Comparison of ENCODE assay signal across 23 mouse cellular contexts in genomic region chr19:26778199-26778598, GRCm38 (mm10).
A peak's percentile ranks its signal among the peaks of the same experiment; 100 is the strongest.
DNase-seq lines count a peak whose midpoint lies in the region; ATAC-seq and TF ChIP-seq lines count a peak whose summit lies in the region.
"Had no signal": no experiment of that assay in that cellular context is flagged by ENCODE, and none has a peak within 500 bp of the region (broad histone marks: within the 10 kb centered on the region; RNA-seq: fewer than 3 reads in every experiment).

No protein-coding gene starts in this region.

- no peak for TF ChIP-seq EP300 in liver, postnatal 0 days (IDR thresholded peaks at IDR 0.05; ENCODE audit: low read depth)

- H3K27me3 ChIP-seq in heart, embryonic 10.5 days (ENCODE audit: insufficient read depth, poor library complexity, severe bottlenecking): no peaks in the 10 kb centered on the region
- H3K27me3 ChIP-seq in liver, postnatal 0 days (ENCODE audit: insufficient read depth, low read length): no peaks in the 10 kb centered on the region
- no peaks in the 10 kb centered on the region for H3K27me3 ChIP-seq in liver, embryonic 11.5 days (replicated peaks; ENCODE audit: control insufficient read depth, insufficient read depth, low read length)
- H3K27me3 ChIP-seq in intestine, postnatal 0 days (replicated peaks; ENCODE audit: control insufficient read depth, insufficient read depth, low read length): no peaks in the 10 kb centered on the region
- H3K27me3 ChIP-seq: CH12.LX; embryonic facial prominence, embryonic 12.5 days; forebrain, embryonic 13.5 days; Patski had no signal

- 0 out of 2 replicates have a peak, but pooled peaks have one; percentile 13 for ATAC-seq in liver, postnatal 0 days
- no peak for ATAC-seq in liver, embryonic 11.5 days (replicated peaks; ENCODE audit: low FRiP score)
- ATAC-seq in intestine, postnatal 0 days: peak; percentile 81
- ATAC-seq: activated CD4-positive, CD25-positive, alpha-beta regulatory T cell, adult 4 months; CD4-positive, CD25-positive, alpha-beta regulatory T cell, adult 4 months; forebrain, embryonic 13.5 days; Patski had no signal

- 83% methylated on average over 5 of the region's 5 CpGs for WGBS in heart, embryonic 10.5 days
- WGBS in liver, postnatal 0 days (ENCODE audit: insufficient replicate concordance): 79% methylated on average over 5 of the region's 5 CpGs
- whole genome bisulfite sequencing in liver, embryonic 11.5 days: 84% methylated on average over 5 of the region's 5 CpGs
- 42% methylated on average over 5 of the region's 5 CpGs for WGBS in intestine, postnatal 0 days
- WGBS in lung, adult 2 months: 93% methylated on average over 5 of the region's 5 CpGs

- peaks cover 31% of the 10 kb centered on the region; the same call in 1 of the 2 replicates for H3K36me3 ChIP-seq in heart, embryonic 10.5 days
- H3K36me3 ChIP-seq in liver, postnatal 0 days (replicated peaks; ENCODE audit: insufficient read depth, low read length): peaks cover 14% of the 10 kb centered on the region; the same call in 1 of the 2 replicates
- H3K36me3 ChIP-seq in liver, embryonic 11.5 days (ENCODE audit: control insufficient read depth, insufficient read depth, low read length): no peaks in the 10 kb centered on the region
- H3K36me3 ChIP-seq in intestine, postnatal 0 days (ENCODE audit: control insufficient read depth, insufficient read depth): peaks cover 31% of the 10 kb centered on the region

- no peak overlapping the region for H3K4me2 ChIP-seq in liver, postnatal 0 days (ENCODE audit: low read depth, low read length)
- no peak overlapping the region for H3K4me2 ChIP-seq in liver, embryonic 11.5 days
- H3K4me2 ChIP-seq in intestine, postnatal 0 days (replicated peaks; ENCODE audit: low read depth): no peak overlapping the region
- H3K4me2 ChIP-seq: embryonic facial prominence, embryonic 12.5 days; forebrain, embryonic 13.5 days had no signal

- TF ChIP-seq POLR2A in lung, adult 2 months (IDR thresholded peaks at IDR 0.05; ENCODE audit: borderline replicate concordance, extremely low read depth, low read depth, low read length): no peak

- no peaks in the 10 kb centered on the region for H3K9me3 ChIP-seq in heart, embryonic 10.5 days
- no peaks in the 10 kb centered on the region for H3K9me3 ChIP-seq in liver, postnatal 0 days (ENCODE audit: low read length)
- no peaks in the 10 kb centered on the region for H3K9me3 ChIP-seq in liver, embryonic 11.5 days (ENCODE audit: control insufficient read depth, low read length)
- no peaks in the 10 kb centered on the region for H3K9me3 ChIP-seq in intestine, postnatal 0 days (ENCODE audit: control insufficient read depth)
- H3K9me3 ChIP-seq: embryonic facial prominence, embryonic 10.5 days; forebrain, embryonic 13.5 days had no signal

- no peak overlapping the region for H3K27ac ChIP-seq in heart, embryonic 10.5 days
- H3K27ac ChIP-seq in liver, postnatal 0 days (ENCODE audit: low read depth): no peak overlapping the region
- no peak overlapping the region for H3K27ac ChIP-seq in liver, embryonic 11.5 days (ENCODE audit: low read depth, low read length)
- H3K27ac ChIP-seq in intestine, postnatal 0 days (ENCODE audit: low read depth, low read length): no peak overlapping the region
- H3K27ac ChIP-seq: embryonic facial prominence, embryonic 10.5 days; embryonic facial prominence, embryonic 12.5 days; forebrain, embryonic 13.5 days had no signal

- no peak overlapping the region for H3K4me3 ChIP-seq in heart, embryonic 10.5 days
- no peak overlapping the region for H3K4me3 ChIP-seq in liver, postnatal 0 days (ENCODE audit: low read depth, low read length)
- H3K4me3 ChIP-seq in liver, embryonic 11.5 days (ENCODE audit: low read depth, low read length): no peak overlapping the region
- H3K4me3 ChIP-seq in intestine, postnatal 0 days (ENCODE audit: low read depth, low read length): no peak overlapping the region
- H3K4me3 ChIP-seq in lung, adult 2 months (replicated peaks; ENCODE audit: extremely low read depth, low read depth, low read length): no peak overlapping the region
- H3K4me3 ChIP-seq: embryonic facial prominence, embryonic 10.5 days; embryonic facial prominence, embryonic 12.5 days; forebrain, embryonic 13.5 days had no signal

- peak; percentile 11 for DNase-seq in heart, embryonic 10.5 days (ENCODE audit: low spot score)
- no peak for DNase-seq in heart, adult 8-10 months (ENCODE audit: low spot score)
- no peak for DNase-seq in liver, postnatal 0 days
- no peak for DNase-seq in liver, embryonic 11.5 days (ENCODE audit: low spot score)
- no peak for DNase-seq in lung, adult 2 months
- no peak for DNase-seq in layer of hippocampus, adult 18-20 months (ENCODE audit: low spot score in 2 of 2)
- DNase-seq: adrenal gland, adult 8-10 months; adrenal gland, postnatal 14 days; adrenal gland, postnatal 36 days; B cell, adult 2 months; cerebellum, adult 11-12 months; cerebellum, adult 2 months; cerebellum, adult 9-10 months; cerebellum, postnatal 10 days; cerebellum, postnatal 25 days had no signal

- H3K9ac ChIP-seq in liver, postnatal 0 days (replicated peaks): no peak overlapping the region
- H3K9ac ChIP-seq in liver, embryonic 11.5 days (ENCODE audit: low read depth, low read length): no peak overlapping the region
- H3K9ac ChIP-seq in intestine, postnatal 0 days (ENCODE audit: low read depth, low read length): no peak overlapping the region
- H3K9ac ChIP-seq: embryonic facial prominence, embryonic 12.5 days; forebrain, embryonic 13.5 days had no signal

- no peak for TF ChIP-seq CTCF in liver, postnatal 0 days (IDR thresholded peaks at IDR 0.05; ENCODE audit: low read depth)
- TF ChIP-seq CTCF in intestine, postnatal 0 days (IDR thresholded peaks at IDR 0.05; ENCODE audit: low read depth): peak; percentile 34; the same call in 1 of the 2 replicates
- TF ChIP-seq CTCF in lung, adult 2 months (IDR thresholded peaks at IDR 0.05; ENCODE audit: insufficient read depth, low read length): no peak

- 0 out of 2 replicates have a peak, but pooled peaks cover 4% of the 10 kb centered on the region for H3K4me1 ChIP-seq in heart, embryonic 10.5 days
- no peaks in the 10 kb centered on the region for H3K4me1 ChIP-seq in liver, postnatal 0 days (ENCODE audit: insufficient read depth)
- H3K4me1 ChIP-seq in liver, embryonic 11.5 days (replicated peaks; ENCODE audit: control insufficient read depth, insufficient read depth, low read length): no peaks in the 10 kb centered on the region
- 0 out of 2 replicates have a peak, but pooled peaks cover 3% of the 10 kb centered on the region for H3K4me1 ChIP-seq in intestine, postnatal 0 days (replicated peaks; ENCODE audit: control insufficient read depth, insufficient read depth, low read length)
- H3K4me1 ChIP-seq in lung, adult 2 months (ENCODE audit: control insufficient read depth, insufficient read depth, low read length): no peaks in the 10 kb centered on the region
- H3K4me1 ChIP-seq: embryonic facial prominence, embryonic 10.5 days; embryonic facial prominence, embryonic 12.5 days; forebrain, embryonic 13.5 days had no signal
